Mouse (Mus musculus): ENCODE measurements around the gene Pla2g10. TPM values are rescaled to one million over a fixed set of nuclear protein-coding genes. Genes with fewer than 3 reads are reported as not detected.
"Not testable (repeated sequence)": the region's sequence is repeated elsewhere in the genome, so short reads cannot be mapped to it uniquely, and the experiment has no call there.

Pla2g10 gene
- total RNA-seq, 2 experiments from 2014 or later, result not detected

- intact Hi-C loops (cut with DNase I), result loop anchor here (5.0 to 10.0 kb wide), 3 partner anchors 201 to 619 kb away; no protein-coding TSS in a partner anchor
- peak; percentile 16 for DNase-seq (ENCODE audit: low spot score)
These were observed 2.8 kb upstream of the Pla2g10 start for GRCm38 (mm10) chr16:13733518-13734137.

GRCm38 (mm10) chr16:13732786-13733185 lies 2.0 kb upstream of the Pla2g10 start:
- intact Hi-C loops (cut with DNase I), result loop anchor here (5.0 to 10.0 kb wide), 3 partner anchors 200 to 618 kb away; no protein-coding TSS in a partner anchor
- DNase-seq (ENCODE audit: low spot score), result no peak

GRCm38 (mm10) chr16:13729428-13729827 lies 1.4 kb downstream of the Pla2g10 start:
- no peak for DNase-seq (ENCODE audit: low spot score)
- intact Hi-C loops (cut with DNase I), result no loop called here

- intact Hi-C loops (cut with DNase I), result no loop called here
- no peak for DNase-seq (ENCODE audit: low spot score)
These were observed 2.9 kb downstream of the Pla2g10 start for GRCm38 (mm10) chr16:13727811-13728335.

- no peak for DNase-seq (ENCODE audit: low spot score)
- intact Hi-C loops (cut with DNase I), result no loop called here
These were observed 7.8 kb downstream of the Pla2g10 start for GRCm38 (mm10) chr16:13722937-13723336.

GRCm38 (mm10) chr16:13716821-13717553 lies 13.8 kb downstream of the Pla2g10 start:
- DNase-seq (ENCODE audit: low spot score), result no peak

GRCm38 (mm10) chr16:13714910-13715309 lies 15.9 kb downstream of the Pla2g10 start:
- intact Hi-C loops (cut with DNase I), result no loop called here
- DNase-seq (ENCODE audit: low spot score), result no peak

More at GRCm38 (mm10) chr16:13716821-13717553, 13.8 kb downstream of the Pla2g10 start:
- intact Hi-C loops (cut with DNase I), result no loop called here

- no peak for DNase-seq (ENCODE audit: low spot score)
- intact Hi-C loops (cut with DNase I), result no loop called here
These were observed 26.1 kb downstream of the Pla2g10 start for GRCm38 (mm10) chr16:13704676-13705075.

GRCm38 (mm10) chr16:13702184-13702583 lies 28.6 kb downstream of the Pla2g10 start:
- intact Hi-C loops (cut with DNase I), result no loop called here

GRCm38 (mm10) chr16:13698998-13699397 lies 31.8 kb downstream of the Pla2g10 start:
- DNase-seq (ENCODE audit: low spot score), result no peak
- intact Hi-C loops (cut with DNase I), result no loop called here

More at GRCm38 (mm10) chr16:13702184-13702583, 28.6 kb downstream of the Pla2g10 start:
- DNase-seq (ENCODE audit: low spot score), result no peak

GRCm38 (mm10) chr16:13678601-13679319 lies 52.0 kb downstream of the Pla2g10 start:
- DNase-seq (ENCODE audit: low spot score), result no peak
- intact Hi-C loops (cut with DNase I), result loop anchor here (10.0 kb wide), 1 partner anchor 226 kb away; the partner anchor contains the start of genes Mpv17l and Pdxdc1

GRCm38 (mm10) chr16:13674511-13674910 lies 56.3 kb downstream of the Pla2g10 start:
- intact Hi-C loops (cut with DNase I), result loop anchor here (10.0 kb wide), 1 partner anchor 230 kb away; the partner anchor contains the start of genes Mpv17l and Pdxdc1
- no peak for DNase-seq (ENCODE audit: low spot score)

GRCm38 (mm10) chr16:13673114-13673513 lies 57.7 kb downstream of the Pla2g10 start:
- intact Hi-C loops (cut with DNase I), result loop anchor here (10.0 kb wide), 1 partner anchor 232 kb away; the partner anchor contains the start of genes Mpv17l and Pdxdc1
- no peak for DNase-seq (ENCODE audit: low spot score)

GRCm38 (mm10) chr16:13672386-13672898 lies 58.3 kb downstream of the Pla2g10 start:
- DNase-seq (ENCODE audit: low spot score), result peak; percentile 59
- intact Hi-C loops (cut with DNase I), result loop anchor here (10.0 kb wide), 1 partner anchor 232 kb away; the partner anchor contains the start of genes Mpv17l and Pdxdc1

GRCm38 (mm10) chr16:13671685-13672385 lies 58.9 kb downstream of the Pla2g10 start, which contains the start of the genes Bfar and 3110001I22Rik:
TSS of gene Bfar (plus strand) at chr16:13671858.
TSS of gene 3110001I22Rik (plus strand) at chr16:13671929.
- intact Hi-C loops (cut with DNase I), result loop anchor here (10.0 kb wide), 1 partner anchor 233 kb away; the partner anchor contains the start of genes Mpv17l and Pdxdc1
- DNase-seq (ENCODE audit: low spot score), result peak; percentile 84

GRCm38 (mm10) chr16:13670896-13671295 lies 59.9 kb downstream of the Pla2g10 start:
- intact Hi-C loops (cut with DNase I), result loop anchor here (10.0 kb wide), 1 partner anchor 234 kb away; the partner anchor contains the start of genes Mpv17l and Pdxdc1

GRCm38 (mm10) chr16:13669282-13669681 lies 61.5 kb downstream of the Pla2g10 start:
- intact Hi-C loops (cut with DNase I), result no loop called here

More at GRCm38 (mm10) chr16:13670896-13671295, 59.9 kb downstream of the Pla2g10 start:
- DNase-seq (ENCODE audit: low spot score), result not testable (repeated sequence)

GRCm38 (mm10) chr16:13668402-13669108 lies 62.2 kb downstream of the Pla2g10 start:
- intact Hi-C loops (cut with DNase I), result no loop called here
- no peak for DNase-seq (ENCODE audit: low spot score)

More at GRCm38 (mm10) chr16:13669282-13669681, 61.5 kb downstream of the Pla2g10 start:
- DNase-seq (ENCODE audit: low spot score), result no peak

Data from heart, postnatal 25 days (tissue).